Mouse (Mus musculus) cerebellum, adult 2 months (tissue): ENCODE data around the gene Ogn.

Experiments
- CTCF ChIP-seq: fragments of 200-500 bp; IDR thresholded peaks from 2 replicates; pipeline ENCODE4 v1.5.1; 2011; ENCODE audit warnings: low read depth, mild to moderate bottlenecking, control low read depth, low read length, moderate library complexity, borderline replicate concordance; ENCODE audit not compliant: insufficient read depth
- POLR2A ChIP-seq: fragments of 200-500 bp; IDR thresholded peaks from 2 replicates; pipeline ENCODE4 v1.6.1; 2011; ENCODE audit warnings: low read length, control low read depth, borderline replicate concordance; ENCODE audit not compliant: insufficient read depth

GRCm38 (mm10) chr13:49653180-49653541, 45.3 kb downstream of the Ogn start:
- TF ChIP-seq CTCF: no peak
- TF ChIP-seq POLR2A: peak; percentile 47; the same call in 1 of the 2 replicates
